Mouse (Mus musculus) lung, postnatal 0 days (tissue): ENCODE results near the gene Smco3.

Experiments
- CTCF ChIP-seq: IDR thresholded peaks from 2 replicates; pipeline ENCODE4 v1.5.1; 2016; ENCODE audit warnings: antibody characterized with exemption, mild to moderate bottlenecking
- EP300 ChIP-seq: IDR thresholded peaks from 2 replicates; pipeline ENCODE4 v1.6.1; 2016; ENCODE audit warnings: antibody characterized with exemption, mild to moderate bottlenecking, control low read depth

DNA sequence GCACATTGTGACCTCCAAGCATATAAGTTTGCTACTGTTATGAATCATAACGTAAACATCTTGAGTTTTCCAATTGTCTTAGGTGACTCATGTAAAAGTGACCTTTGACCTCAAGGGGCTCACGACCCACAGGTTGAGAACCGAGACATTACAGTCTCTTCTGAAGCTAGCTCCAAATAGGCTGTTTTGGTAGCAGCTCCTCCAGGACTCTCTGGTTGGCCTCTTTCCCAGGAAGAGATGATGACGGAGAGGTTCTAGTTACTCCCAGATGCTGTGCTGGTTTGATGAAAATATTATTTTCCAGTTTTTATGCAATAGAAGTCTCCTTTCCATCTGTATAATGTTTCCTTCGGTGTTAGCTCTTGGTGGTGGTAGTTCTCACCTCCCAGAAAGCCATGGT lies 33.7 kb upstream of the Smco3 start:
- TF ChIP-seq CTCF: no peak
- no peak for TF ChIP-seq EP300
